In genomic region chr11:99211964-99212363, GRCm38 (mm10) we compare ENCODE assay signal across 30 mouse cellular contexts. TPM values are rescaled to one million over a fixed set of nuclear protein-coding genes. Genes with fewer than 3 reads are reported as not detected.
"Had no signal": no experiment of that assay in that cellular context is flagged by ENCODE, and none has a peak within 500 bp of the region (broad histone marks: within the 10 kb centered on the region; RNA-seq: fewer than 3 reads in every experiment).

No protein-coding gene starts in this region.

- ATAC-seq: hindbrain, postnatal 0 days; intestine, embryonic 16.5 days had no signal

- H3K9me3 ChIP-seq: heart, embryonic 10.5 days; heart, embryonic 12.5 days; hindbrain, embryonic 13.5 days; hindbrain, embryonic 15.5 days; kidney, embryonic 15.5 days; limb, embryonic 13.5 days; limb, embryonic 15.5 days; liver, embryonic 13.5 days had no signal

- H3K4me3 ChIP-seq: heart, embryonic 10.5 days; heart, embryonic 12.5 days; hindbrain, embryonic 13.5 days; hindbrain, embryonic 15.5 days; kidney, embryonic 15.5 days; limb, embryonic 13.5 days; limb, embryonic 15.5 days; liver, embryonic 13.5 days had no signal

- H3K27ac ChIP-seq: heart, embryonic 10.5 days; hindbrain, embryonic 13.5 days; hindbrain, embryonic 15.5 days; hindbrain, postnatal 0 days; kidney, embryonic 15.5 days; kidney, postnatal 0 days; limb, embryonic 13.5 days; limb, embryonic 15.5 days had no signal

- H3K4me1 ChIP-seq: hindbrain, embryonic 13.5 days; hindbrain, embryonic 15.5 days; kidney, embryonic 15.5 days; limb, embryonic 13.5 days; limb, embryonic 15.5 days had no signal

- H3K27me3 ChIP-seq: heart, embryonic 12.5 days; hindbrain, embryonic 13.5 days; hindbrain, embryonic 15.5 days; kidney, embryonic 15.5 days; limb, embryonic 13.5 days; limb, embryonic 15.5 days; liver, embryonic 13.5 days had no signal

- H3K9ac ChIP-seq: heart, embryonic 12.5 days; hindbrain, embryonic 13.5 days; hindbrain, embryonic 15.5 days; kidney, embryonic 15.5 days; limb, embryonic 13.5 days; limb, embryonic 15.5 days; liver, embryonic 13.5 days had no signal

- H3K4me2 ChIP-seq: heart, embryonic 12.5 days; hindbrain, embryonic 13.5 days; hindbrain, embryonic 15.5 days; kidney, embryonic 15.5 days; limb, embryonic 13.5 days; limb, embryonic 15.5 days; liver, embryonic 13.5 days had no signal

- DNase-seq: gastrocnemius, postnatal 14 days; gastrocnemius, postnatal 36 days; heart, adult 18-20 months; heart, postnatal 10 days; kidney, adult 11 months; kidney, adult 2 months; kidney, adult 9 months; kidney, postnatal 14 days; kidney, postnatal 36 days; layer of hippocampus, adult 9-11 months; layer of hippocampus, postnatal 36 days; left cerebral cortex, postnatal 4 days; liver, embryonic 13.5 days had no signal

RNA-seq across cellular contexts. Expression of gene Krt222, which starts 31.9 kb away (rescaled TPM):
- total RNA-seq: hematopoietic stem cell, adult 5-6 weeks had no signal

RNA-seq across cellular contexts. Expression of gene Ccr7, which starts 57.1 kb away (rescaled TPM):
- total RNA-seq: gastrocnemius, adult 18-20 months; gastrocnemius, adult 8-10 months; gastrocnemius, postnatal 36 days; hindbrain, postnatal 0 days; layer of hippocampus, adult 18-20 months; layer of hippocampus, adult 8-10 months; layer of hippocampus, postnatal 14 days; layer of hippocampus, postnatal 36 days; left cerebral cortex, postnatal 10 days; left cerebral cortex, postnatal 4 days had no signal
- polyA plus RNA-seq: hindbrain, embryonic 13.5 days; hindbrain, postnatal 0 days had no signal
